Mouse (Mus musculus) embryonic facial prominence, embryonic 12.5 days (tissue): ENCODE data around the gene Psmb2. TPM values are rescaled to one million over a fixed set of nuclear protein-coding genes. Genes with fewer than 3 reads are reported as not detected.

ENCODE experiments used
- ATAC-seq: fragments of 200-750 bp; cut with Nextera tagmentation; 2 replicates; pipeline ENCODE4 v1.8.0; 2017; ENCODE audit not compliant: insufficient number of reproducible peaks, insufficient read depth, low FRiP score, low TSS enrichment
- H3K27ac ChIP-seq: fragments of 300-500 bp; sonication (generic); 2 replicates; pipeline ENCODE4 v1.5.1; 2016; ENCODE audit warnings: mild to moderate bottlenecking
- H3K27me3 ChIP-seq: fragments of 300-500 bp; sonication (generic); 2 replicates; pipeline ENCODE4 v1.6.1; 2016; ENCODE audit warnings: mild to moderate bottlenecking, moderate library complexity
- H3K36me3 ChIP-seq: fragments of 300-500 bp; sonication (generic); 2 replicates; pipeline ENCODE4 v1.6.1; 2016; ENCODE audit warnings: mild to moderate bottlenecking
- H3K4me1 ChIP-seq: fragments of 300-500 bp; sonication (generic); 2 replicates; pipeline ENCODE4 v1.6.1; 2016
- H3K4me2 ChIP-seq: fragments of 300-500 bp; sonication (generic); replicated peaks from 2 replicates; pipeline ENCODE4 v1.6.1; 2016; ENCODE audit warnings: mild to moderate bottlenecking, moderate library complexity
- H3K4me3 ChIP-seq: fragments of 300-500 bp; sonication (generic); 2 replicates; pipeline ENCODE4 v1.5.1; 2016; ENCODE audit warnings: mild to moderate bottlenecking
- H3K9ac ChIP-seq: fragments of 300-500 bp; sonication (generic); 2 replicates; pipeline ENCODE4 v1.6.1; 2016; ENCODE audit warnings: mild to moderate bottlenecking, moderate library complexity
- H3K9me3 ChIP-seq: fragments of 300-500 bp; sonication (generic); 2 replicates; pipeline ENCODE4 v1.6.1; 2016; ENCODE audit warnings: mild to moderate bottlenecking, moderate library complexity
- WGBS: fragments of 180-500 bp; shearing (Covaris S2); methylation state at CpG from one replicate; pipeline ENCODE4 v1.1.7; 2016; 5-methylcytosine and 5-hydroxymethylcytosine counted together
- polyA plus RNA-seq: library from polyadenylated mRNA; unstranded; fragments of >200 nt; fragmentation: Nextera tagmentation; extraction: Ambion mirVana; gene quantifications from 2 replicates; pipeline ENCODE4 v1.2.1, GENCODE M21; 2016

The Psmb2 gene
- polyA plus RNA-seq, 1 experiment from 2014 or later: 459 TPM

DNA sequence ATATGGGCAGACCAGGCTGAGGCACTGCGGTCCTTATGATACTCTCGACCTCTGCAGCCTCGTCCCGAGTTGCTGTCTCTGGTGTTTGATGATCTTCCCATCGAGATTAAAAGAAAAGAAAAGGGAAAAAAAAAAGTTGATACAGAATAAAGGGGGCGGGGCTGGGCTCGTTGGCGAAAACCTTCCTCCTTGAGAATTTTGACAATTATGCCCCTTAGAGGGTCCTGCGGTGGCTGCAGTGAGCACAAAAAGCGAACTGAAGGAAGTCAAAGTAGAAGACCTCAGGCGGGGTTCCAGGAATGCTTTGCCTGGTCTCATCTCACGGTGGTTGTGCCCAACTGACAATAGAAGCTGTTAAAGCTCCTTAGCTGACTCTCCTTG lies 76.8 kb downstream of the Psmb2 start:
- Histone ChIP-seq H3K9ac (peak overlapping the region; percentile 80), H3K36me3 (peaks cover 17% of the 10 kb centered on the region), H3K4me1 (peaks cover 24% of the 10 kb centered on the region), H3K4me3 (peak overlapping the region; percentile 94), H3K27me3 (no peaks in the 10 kb centered on the region), H3K9me3 (no peaks in the 10 kb centered on the region), H3K27ac (peak overlapping the region; percentile 94), H3K4me2 (peak overlapping the region; percentile 99)
- 2% methylated on average over 12 of the region's 12 CpGs for WGBS
- ATAC-seq: no peak

GRCm38 (mm10) chr4:126754736-126755374 lies 77.4 kb downstream of the Psmb2 start:
- Histone ChIP-seq H3K4me2 (peak overlapping the region; percentile 99), H3K9ac (no peak overlapping the region), H3K27ac (no peak overlapping the region), H3K4me1 (peaks cover 23% of the 10 kb centered on the region), H3K36me3 (peaks cover 17% of the 10 kb centered on the region), H3K4me3 (peak overlapping the region; percentile 94), H3K27me3 (no peaks in the 10 kb centered on the region), H3K9me3 (no peaks in the 10 kb centered on the region)
- no peak for ATAC-seq
- WGBS: 54% methylated on average over 12 of the region's 12 CpGs

DNA sequence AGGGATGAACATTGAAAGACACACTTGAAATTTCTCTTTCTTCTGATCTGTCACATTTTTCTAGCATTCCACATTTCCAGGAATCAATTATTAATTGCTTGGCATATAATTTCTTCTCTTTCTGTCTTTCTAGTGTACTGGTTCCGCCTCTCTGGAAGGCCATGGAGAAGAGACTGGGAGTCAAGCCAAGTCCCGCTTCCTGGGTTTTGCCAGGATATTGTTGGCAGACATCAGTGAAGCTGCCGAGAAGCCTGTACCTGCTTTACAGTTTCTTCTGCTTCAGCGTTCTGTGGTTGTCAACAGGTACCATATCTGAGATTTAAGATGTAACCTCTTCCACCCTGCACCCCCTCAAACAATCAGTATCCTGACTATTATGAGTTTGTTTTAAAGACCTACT lies 79.3 kb downstream of the Psmb2 start:
- no peaks in the 10 kb centered on the region for H3K27me3 ChIP-seq
- no peak for ATAC-seq
- H3K4me1 ChIP-seq: peaks cover 16% of the 10 kb centered on the region
- WGBS: 87% methylated on average over 4 of the region's 4 CpGs
- H3K4me2 ChIP-seq: no peak overlapping the region
- H3K9ac ChIP-seq: no peak overlapping the region
- no peaks in the 10 kb centered on the region for H3K9me3 ChIP-seq
- peaks cover 16% of the 10 kb centered on the region for H3K36me3 ChIP-seq
- H3K27ac ChIP-seq: no peak overlapping the region
- no peak overlapping the region for H3K4me3 ChIP-seq

DNA sequence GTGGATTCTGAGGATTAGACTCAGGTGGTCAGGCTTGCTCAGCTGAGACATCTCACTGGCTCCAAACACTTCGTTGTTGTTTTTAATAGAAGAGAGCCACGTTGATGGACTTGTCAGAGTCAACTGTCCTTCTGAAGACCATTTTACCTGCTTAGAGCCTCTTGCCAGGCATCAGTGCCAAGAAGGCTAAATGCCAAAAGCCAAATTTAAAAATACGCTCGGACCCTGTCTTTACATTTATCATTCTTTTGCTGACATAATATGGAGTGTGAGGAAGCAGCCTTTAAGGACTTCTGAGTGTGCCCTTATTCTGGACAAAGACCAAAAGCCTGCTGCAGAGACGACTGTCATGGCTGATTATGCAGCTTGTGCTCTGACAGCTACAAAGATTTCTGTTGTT lies 80.9 kb downstream of the Psmb2 start:
- Histone ChIP-seq H3K4me1 (peaks cover 7% of the 10 kb centered on the region; the same call in 1 of the 2 replicates), H3K36me3 (peaks cover 19% of the 10 kb centered on the region), H3K9me3 (no peaks in the 10 kb centered on the region), H3K27me3 (no peaks in the 10 kb centered on the region), H3K27ac (no peak overlapping the region), H3K4me3 (no peak overlapping the region), H3K4me2 (no peak overlapping the region), H3K9ac (no peak overlapping the region)
- WGBS: 84% methylated on average over 5 of the region's 5 CpGs
- no peak for ATAC-seq

Other genes starting within 250 kb of the Psmb2 start
- 19.3 and 19.9 TPM in 2 replicates for gene Ago3, start 248.1 kb upstream of the Psmb2 start, polyA plus RNA-seq
- 7.0 and 8.4 TPM in 2 replicates for gene Ago1, start 209.0 kb upstream of the Psmb2 start, polyA plus RNA-seq
- 3.2 and 4.1 TPM in 2 replicates for gene Ago4, start 144.2 kb upstream of the Psmb2 start, polyA plus RNA-seq
- 40.7 and 41.4 TPM in 2 replicates for gene Clspn, start 120.7 kb upstream of the Psmb2 start, polyA plus RNA-seq
- 2.9 and 4.6 TPM in 2 replicates for gene 5730409E04Rik, start 67.8 kb upstream of the Psmb2 start, polyA plus RNA-seq
- 0.34 TPM in 1 of 2 replicates, not detected in the other for gene Tfap2e, start 58.6 kb downstream of the Psmb2 start, polyA plus RNA-seq
- gene Ncdn, start 75.8 kb downstream of the Psmb2 start, polyA plus RNA-seq: 35.2 and 37.2 TPM in 2 replicates
- 18.1 and 20.4 TPM in 2 replicates for gene AU040320, start 75.9 kb downstream of the Psmb2 start, polyA plus RNA-seq